Mouse (Mus musculus) layer of hippocampus, adult 11-12 months (tissue): ENCODE measurements around the gene Rad51.
A peak's percentile ranks its signal among the peaks of the same experiment; 100 is the strongest.

ENCODE experiments used
- DNase-seq: peaks from one replicate; pipeline ENCODE4 v3.0.0; 2022; ENCODE audit warnings: low spot score

Gene Rad51

GRCm38 (mm10) chr2:119165401-119165800 is 52.8 kb downstream of the Rad51 start:
- DNase-seq, result no peak

GRCm38 (mm10) chr2:119166901-119167865 is 54.6 kb downstream of the Rad51 start, which contains the start of gene Gchfr:
TSS of gene Gchfr (plus strand) at chr2:119167773.
- DNase-seq, result peak; percentile 25

- no peak for DNase-seq
These were observed 55.3 kb downstream of the Rad51 start for GRCm38 (mm10) chr2:119167866-119168256.

- DNase-seq, result no peak
These were observed 57.7 kb downstream of the Rad51 start for GRCm38 (mm10) chr2:119170282-119170681.

DNA sequence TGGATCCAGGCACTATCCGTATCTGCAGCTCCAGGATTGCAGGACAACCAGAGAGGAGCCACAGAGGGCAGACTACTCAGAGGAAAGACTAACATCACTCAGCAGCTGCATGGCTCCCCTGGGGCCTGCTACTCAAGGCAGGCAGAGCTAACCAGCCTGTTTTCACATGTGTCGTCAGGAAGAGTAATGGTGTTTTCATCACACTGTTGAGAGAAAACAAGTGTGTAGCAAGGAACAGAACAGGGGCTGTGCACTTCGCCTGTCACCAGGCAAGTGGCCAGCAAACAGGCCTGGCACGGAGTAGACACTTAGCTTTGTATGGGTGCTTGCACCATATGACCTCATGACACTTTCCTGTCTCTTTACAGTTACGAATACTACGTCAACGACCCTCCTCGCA is 59.0 kb downstream of the Rad51 start:
- DNase-seq, result no peak

- no peak for DNase-seq
These were observed 59.9 kb downstream of the Rad51 start for GRCm38 (mm10) chr2:119172446-119172845.

DNA sequence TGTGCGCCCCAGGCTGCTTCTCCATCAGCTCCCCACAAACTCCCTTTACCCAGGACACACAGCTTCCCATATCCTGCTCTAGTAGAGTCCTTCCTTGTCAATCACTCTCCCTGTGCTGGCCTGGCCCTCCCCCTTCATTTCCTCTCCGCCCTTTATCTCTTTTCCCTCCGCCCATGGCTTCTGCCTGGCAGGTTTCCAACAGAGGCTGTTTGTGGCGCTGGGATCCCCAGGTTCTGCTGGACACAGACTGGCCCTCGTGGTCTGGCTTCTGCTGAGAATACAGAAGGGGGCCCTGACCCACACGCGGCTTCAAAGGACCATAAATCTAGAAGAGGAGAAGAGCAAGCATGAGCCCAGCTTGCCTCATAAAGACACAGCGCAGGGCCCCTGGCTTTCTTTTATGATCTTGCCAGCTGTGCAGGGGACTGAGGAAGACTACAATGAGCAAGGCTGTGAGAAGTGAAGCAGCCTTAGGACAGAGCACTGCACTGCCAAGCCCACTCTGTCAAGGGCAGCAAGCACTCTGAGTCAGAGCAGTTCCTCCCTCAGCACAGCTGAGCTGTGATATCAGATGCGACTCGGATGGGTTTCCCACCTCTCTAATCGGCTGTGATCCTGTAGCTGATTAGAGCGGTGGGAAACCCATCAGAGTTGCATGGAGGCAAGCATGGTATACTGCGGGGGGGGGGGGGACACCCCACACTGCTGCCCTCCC is 60.4 kb downstream of the Rad51 start:
- peak; percentile 45 for DNase-seq

GRCm38 (mm10) chr2:119173991-119174651 is 61.5 kb downstream of the Rad51 start, which contains the start of gene Gm14137:
TSS of gene Gm14137 (plus strand) at chr2:119174509.
- DNase-seq, result no peak

DNA sequence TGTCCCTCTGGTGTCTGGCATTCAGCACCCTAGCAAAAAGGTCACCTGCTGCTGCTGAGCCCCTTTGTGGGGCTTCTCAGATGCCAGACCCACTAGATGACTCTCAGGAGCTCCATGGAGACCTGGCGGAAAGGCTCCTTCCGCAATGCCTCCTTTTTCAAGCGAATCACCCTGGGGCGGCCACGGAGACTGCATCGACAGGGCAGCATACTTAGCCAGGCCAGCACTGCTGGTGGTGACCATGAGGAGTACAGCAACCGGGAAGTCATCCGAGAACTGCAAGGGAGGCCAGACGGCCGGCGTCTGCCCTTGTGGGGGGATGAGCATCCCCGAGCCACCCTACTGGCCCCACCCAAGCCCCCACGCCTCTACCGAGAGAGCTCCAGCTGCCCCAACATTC is 62.3 kb downstream of the Rad51 start:
- DNase-seq, result no peak

DNA sequence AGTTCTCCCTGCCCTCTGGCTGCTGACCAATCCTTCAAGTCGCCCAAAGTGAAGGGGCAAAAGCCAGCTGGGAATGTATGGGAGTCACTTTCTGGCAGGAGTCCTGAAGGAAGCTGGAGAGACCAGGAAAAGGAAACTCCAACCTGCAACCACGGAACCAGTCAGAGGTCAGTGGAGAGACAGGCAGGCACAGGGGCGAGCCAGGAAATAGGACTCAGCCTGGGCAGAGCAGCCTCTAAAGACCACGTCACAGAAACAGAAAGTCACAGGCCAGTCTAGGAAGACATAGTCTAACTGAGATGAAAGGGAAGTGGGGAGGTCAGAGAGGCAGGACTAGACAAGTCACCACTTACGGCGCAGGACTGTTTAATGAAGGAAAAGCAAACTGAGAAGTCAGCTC is 63.0 kb downstream of the Rad51 start:
- no peak for DNase-seq

- DNase-seq, result no peak
These were observed 64.2 kb downstream of the Rad51 start for GRCm38 (mm10) chr2:119176761-119177160.

DNA sequence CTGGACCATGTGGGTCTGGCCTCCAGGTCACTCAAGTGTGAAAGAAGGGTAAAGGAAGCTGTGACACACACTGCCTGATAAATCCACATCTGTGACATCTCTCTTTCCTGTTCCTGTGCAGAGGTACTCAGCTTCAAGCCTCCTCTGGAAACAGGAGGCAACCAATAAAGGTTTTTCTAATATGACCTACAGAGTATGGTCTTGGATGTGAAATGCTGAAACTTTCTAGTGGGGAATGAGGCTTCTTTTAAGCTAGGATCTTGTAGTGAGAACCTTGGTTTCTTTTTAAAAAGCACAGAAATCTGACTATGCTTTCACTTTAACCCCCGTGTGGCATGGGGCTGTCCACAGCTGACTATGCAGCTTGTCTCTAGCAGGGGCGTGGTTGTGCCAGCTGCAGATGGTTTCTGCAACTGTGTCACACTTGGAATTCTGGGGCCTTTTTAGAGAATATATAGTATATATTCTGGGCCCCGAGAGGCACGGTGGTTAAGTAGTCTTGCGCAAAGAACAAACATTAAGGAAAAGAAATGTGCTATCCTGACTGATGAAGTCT is 64.9 kb downstream of the Rad51 start:
- DNase-seq, result no peak

DNA sequence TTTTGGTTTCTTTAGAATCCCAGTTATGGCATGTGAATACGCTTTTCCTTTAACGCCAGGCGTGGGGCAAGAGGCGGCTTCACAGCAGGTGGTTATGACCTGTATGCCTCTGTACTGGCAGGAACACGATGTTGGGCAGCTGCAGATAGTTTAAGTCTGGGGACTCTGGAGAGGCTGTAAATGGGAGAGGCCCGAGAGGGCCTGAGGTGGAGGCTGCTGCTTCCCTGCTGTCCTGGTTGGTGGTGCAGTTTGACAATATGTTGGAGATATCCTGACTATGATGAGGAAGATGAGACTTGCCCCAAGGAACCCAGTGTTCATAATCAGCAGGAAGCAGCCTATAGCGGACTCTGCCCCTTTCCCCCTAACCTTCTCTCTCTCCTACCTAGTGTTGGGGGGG is 70.3 kb downstream of the Rad51 start:
- no peak for DNase-seq

DNA sequence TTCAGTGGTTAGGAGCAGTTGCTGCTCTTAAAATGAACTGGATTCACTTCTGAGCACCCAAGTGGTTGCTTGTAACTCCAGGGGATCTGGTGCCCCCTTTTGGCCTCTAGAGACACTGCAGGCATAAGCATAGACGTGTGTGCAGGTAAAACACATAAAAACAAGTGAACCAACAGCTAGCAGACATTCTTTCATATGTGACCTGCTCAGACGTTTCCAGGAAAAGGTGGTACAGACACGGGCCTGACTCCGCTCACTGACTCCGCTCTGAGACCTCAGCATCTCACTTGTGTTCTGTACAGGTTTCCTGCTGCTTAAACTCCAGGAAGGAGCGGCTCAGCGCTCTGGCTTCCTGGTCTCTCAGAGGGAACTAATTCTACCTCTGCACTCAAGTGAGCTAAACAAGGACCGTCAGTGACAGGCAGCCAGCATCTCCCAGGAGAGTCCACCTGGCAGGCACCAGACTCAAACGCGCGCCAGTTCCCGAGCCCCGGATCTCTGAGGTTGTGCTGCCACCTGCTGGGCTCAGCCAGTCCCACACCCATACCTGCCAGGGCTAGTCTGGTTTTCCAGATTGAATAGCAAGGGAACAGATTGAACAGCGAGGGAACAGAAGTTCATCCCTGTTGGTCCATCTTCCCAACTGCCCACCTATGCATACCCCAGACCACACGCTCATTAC is 76.6 kb downstream of the Rad51 start:
- peak; percentile 81 for DNase-seq

GRCm38 (mm10) chr2:119190969-119191368 is 78.4 kb downstream of the Rad51 start:
- no peak for DNase-seq

- DNase-seq, result no peak
These were observed 81.5 kb downstream of the Rad51 start for GRCm38 (mm10) chr2:119194140-119194539.

DNA sequence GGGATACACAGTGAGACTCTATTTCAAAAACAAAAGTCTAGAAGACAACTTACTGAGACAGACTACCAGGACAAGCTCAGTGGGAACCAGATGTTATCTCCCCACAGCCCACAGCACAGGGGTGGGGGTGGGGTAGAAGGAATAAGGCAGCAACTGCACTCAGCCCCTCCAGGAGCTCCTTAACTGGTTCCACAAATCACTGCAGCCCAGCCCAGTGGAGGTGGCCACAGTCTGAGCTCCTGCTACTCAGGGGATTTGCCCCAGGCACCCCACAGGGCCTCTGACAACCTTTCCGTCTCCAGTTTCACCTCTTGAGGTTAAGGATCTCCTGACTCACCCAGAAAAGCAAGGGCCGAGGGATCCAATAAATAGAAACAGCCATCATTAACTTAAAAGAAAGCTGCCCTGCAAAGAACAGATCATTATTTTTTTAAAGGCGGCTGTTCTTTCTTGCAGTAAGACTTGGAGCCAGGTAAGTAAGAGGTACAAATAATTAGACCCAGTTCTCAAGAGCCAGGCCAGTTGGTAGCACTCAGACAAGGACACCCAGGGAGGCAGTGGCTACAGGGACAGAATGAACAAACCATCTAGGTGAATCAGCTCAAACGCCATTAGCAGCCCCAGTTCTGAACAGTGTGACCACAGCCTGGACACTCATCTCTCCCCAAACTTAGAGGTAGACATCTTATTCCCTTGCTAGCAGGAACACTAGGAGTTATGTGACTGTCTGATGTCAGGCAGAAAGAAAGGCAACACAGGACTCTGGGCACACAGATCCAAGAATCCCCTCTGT is 83.9 kb downstream of the Rad51 start:
- DNase-seq, result no peak
